In genomic region chr7:79232048-79232447, GRCm38 (mm10) we compare ENCODE assay signal across 25 mouse cellular contexts. TPM values are rescaled to one million over a fixed set of nuclear protein-coding genes. Genes with fewer than 3 reads are reported as not detected.
A peak's percentile ranks its signal among the peaks of the same experiment; 100 is the strongest.
DNase-seq lines count a peak whose midpoint lies in the region; ATAC-seq and TF ChIP-seq lines count a peak whose summit lies in the region.
"Had no signal": no experiment of that assay in that cellular context is flagged by ENCODE, and none has a peak within 500 bp of the region (broad histone marks: within the 10 kb centered on the region; RNA-seq: fewer than 3 reads in every experiment).

No protein-coding gene starts in this region.

- no peak overlapping the region for H3K4me3 ChIP-seq in heart, adult 2 months
- H3K4me3 ChIP-seq in MEL (ENCODE audit: control insufficient read depth in 1 of 2, insufficient read depth in 1 of 2, low read depth in 2 of 2, low read length in 2 of 2) = no peak overlapping the region
- H3K4me3 ChIP-seq: embryonic facial prominence, embryonic 15.5 days; erythroblast, embryonic 14.5 days; forebrain, embryonic 10.5 days; gastrocnemius, adult 2 months; heart, embryonic 12.5 days; hindbrain, embryonic 15.5 days had no signal

- no peak overlapping the region for H3K9ac ChIP-seq in heart, adult 2 months (ENCODE audit: low read depth, low read length)
- no peak overlapping the region for H3K9ac ChIP-seq in MEL (ENCODE audit: control insufficient read depth, low read depth, low read length, poor library complexity, severe bottlenecking)
- H3K9ac ChIP-seq: embryonic facial prominence, embryonic 15.5 days; heart, embryonic 12.5 days; hindbrain, embryonic 15.5 days had no signal

- TF ChIP-seq POLR2A in heart, adult 2 months (IDR thresholded peaks at IDR 0.05; ENCODE audit: insufficient read depth, low read depth, low read length) = no peak
- TF ChIP-seq POLR2A in MEL (IDR thresholded peaks at IDR 0.05; ENCODE audit: control insufficient read depth in 1 of 2, insufficient read depth in 1 of 2, low read depth in 1 of 2, low read length in 2 of 2, poor library complexity in 1 of 2) = no peak

- no peak for TF ChIP-seq RAD21 in MEL (IDR thresholded peaks at IDR 0.05; ENCODE audit: low read depth, low read length)

- peak; percentile 77 for ATAC-seq in granulocyte monocyte progenitor cell, adult 5-6 weeks (replicated peaks; ENCODE audit: poor library complexity, severe bottlenecking)
- ATAC-seq in neutrophil, adult 5-6 weeks (ENCODE audit: extremely low read depth, insufficient number of reproducible peaks, low FRiP score, poor library complexity, severe bottlenecking) = peak; percentile 49
- ATAC-seq: activated CD4-positive, CD25-positive, alpha-beta regulatory T cell, adult 4 months; CD4-positive, CD25-positive, alpha-beta regulatory T cell, adult 4 months; forebrain, embryonic 14.5 days; intestine, embryonic 16.5 days; Patski had no signal

- H3K4me1 ChIP-seq in heart, adult 2 months (ENCODE audit: control insufficient read depth, insufficient read depth, low read length) = peaks cover 2% of the 10 kb centered on the region
- H3K4me1 ChIP-seq in MEL (ENCODE audit: control insufficient read depth in 1 of 2, insufficient read depth in 2 of 2, low read length in 2 of 2) = no peaks in the 10 kb centered on the region
- H3K4me1 ChIP-seq: embryonic facial prominence, embryonic 15.5 days; forebrain, embryonic 10.5 days; heart, embryonic 12.5 days had no signal

- no peaks in the 10 kb centered on the region for H3K9me3 ChIP-seq in MEL (replicated peaks; ENCODE audit: insufficient read depth, low read length)
- H3K9me3 ChIP-seq: embryonic facial prominence, embryonic 15.5 days; forebrain, embryonic 10.5 days; G1E; heart, embryonic 12.5 days; hindbrain, embryonic 15.5 days had no signal

- H3K27ac ChIP-seq in heart, adult 2 months = no peak overlapping the region
- H3K27ac ChIP-seq in MEL (ENCODE audit: control insufficient read depth, low read depth, low read length) = no peak overlapping the region
- H3K27ac ChIP-seq: embryonic facial prominence, embryonic 15.5 days; forebrain, embryonic 10.5 days; gastrocnemius, adult 2 months; hindbrain, embryonic 15.5 days had no signal

- peak; percentile 74 for DNase-seq in heart, adult 11 months
- no peak for DNase-seq in heart, adult 2 months
- peak; percentile 20 for DNase-seq in MEL (ENCODE audit: low read depth, low spot score)
- no peak for DNase-seq in adipocyte (ENCODE audit: low spot score)
- DNase-seq in right cerebral cortex, postnatal 4 days = no peak
- DNase-seq: adrenal gland, postnatal 14 days; B cell, adult 2 months; cerebellum, adult 2 months; cerebellum, postnatal 10 days; embryo, embryonic 11 days; gastrocnemius, adult 2 months; gastrocnemius, postnatal 25 days had no signal

- TF ChIP-seq EP300 in heart, adult 2 months (IDR thresholded peaks at IDR 0.05; ENCODE audit: insufficient read depth, low read depth, low read length) = no peak
- TF ChIP-seq EP300 in MEL (IDR thresholded peaks at IDR 0.05; ENCODE audit: low read depth in 1 of 2, low read length in 2 of 2) = no peak

- TF ChIP-seq CTCF in heart, adult 2 months (IDR thresholded peaks at IDR 0.05) = no peak
- no peak for TF ChIP-seq CTCF in MEL (IDR thresholded peaks at IDR 0.05 in 2 of 3, conservative IDR thresholded peaks at IDR 0.05 in 1 of 3; ENCODE audit: control insufficient read depth in 1 of 3, insufficient read depth in 1 of 3, low read depth in 2 of 3, low read length in 3 of 3, poor library complexity in 1 of 3, severe bottlenecking in 1 of 3)

- no peaks in the 10 kb centered on the region for H3K79me2 ChIP-seq in heart, adult 2 months (replicated peaks; ENCODE audit: control insufficient read depth, insufficient read depth, low read length)
- H3K79me2 ChIP-seq in MEL (ENCODE audit: control insufficient read depth, insufficient read depth, low read length, poor library complexity) = no peaks in the 10 kb centered on the region

- no peaks in the 10 kb centered on the region for H3K36me3 ChIP-seq in heart, adult 2 months (ENCODE audit: control insufficient read depth, insufficient read depth, low read length)
- no peaks in the 10 kb centered on the region for H3K36me3 ChIP-seq in MEL (ENCODE audit: control insufficient read depth in 1 of 2, insufficient read depth in 2 of 2, low read length in 2 of 2)
- H3K36me3 ChIP-seq: embryonic facial prominence, embryonic 15.5 days; forebrain, embryonic 10.5 days; G1E; heart, embryonic 12.5 days; hindbrain, embryonic 15.5 days had no signal

- WGBS in heart, adult 2 months = 55% methylated on average over 10 of the region's 10 CpGs

- intact Hi-C loops in heart, adult 2 months (cut with DNase I) = no loop called here

- H3K27me3 ChIP-seq in heart, adult 2 months (ENCODE audit: control insufficient read depth, insufficient read depth, low read length) = no peaks in the 10 kb centered on the region
- H3K27me3 ChIP-seq in MEL (ENCODE audit: control insufficient read depth in 1 of 2, insufficient read depth in 2 of 2, low read length in 2 of 2) = peaks cover 3 to 4% of the 10 kb centered on the region in 2 experiments
- H3K27me3 ChIP-seq: embryonic facial prominence, embryonic 15.5 days; hindbrain, embryonic 15.5 days; Patski had no signal

TF ChIP-seq in MEL, 35 proteins besides CTCF, POLR2A, EP300 and RAD21:
- TF ChIP-seq GATA1 (IDR thresholded peaks at IDR 0.05; ENCODE audit: low read depth, low read length) (no peak), USF2 (IDR thresholded peaks at IDR 0.05; ENCODE audit: borderline replicate concordance in 1 of 2, insufficient read depth in 1 of 2, low read depth in 1 of 2, low read length in 2 of 2) (no peak), MAZ (IDR thresholded peaks at IDR 0.05; ENCODE audit: low read depth, low read length) (no peak), ZNF384 (IDR thresholded peaks at IDR 0.05; ENCODE audit: low read depth, low read length) (no peak), ZKSCAN1 (IDR thresholded peaks at IDR 0.05; ENCODE audit: low read depth, low read length) (no peak), ZC3H11A (IDR thresholded peaks at IDR 0.05; ENCODE audit: low read depth, low read length) (no peak), TCF12 (IDR thresholded peaks at IDR 0.05; ENCODE audit: low read depth, low read length) (no peak), USF1 (IDR thresholded peaks at IDR 0.05; ENCODE audit: low read depth, low read length) (no peak), SIN3A (IDR thresholded peaks at IDR 0.05; ENCODE audit: low read length) (no peak), HCFC1 (IDR thresholded peaks at IDR 0.05; ENCODE audit: low read depth, low read length) (no peak), MYC (IDR thresholded peaks at IDR 0.05; ENCODE audit: low read depth, low read length) (no peak), CHD1 (IDR thresholded peaks at IDR 0.05; ENCODE audit: low read depth, low read length) (no peak), KAT2A (conservative IDR thresholded peaks at IDR 0.05; ENCODE audit: low read depth, low read length) (no peak), UBTF (IDR thresholded peaks at IDR 0.05; ENCODE audit: borderline replicate concordance, insufficient read depth, low read depth, low read length) (no peak), POLR2AphosphoS2 (IDR thresholded peaks at IDR 0.05; ENCODE audit: low read length) (no peak), SMC3 (IDR thresholded peaks at IDR 0.05; ENCODE audit: low read depth, low read length) (no peak), ELF1 (IDR thresholded peaks at IDR 0.05; ENCODE audit: low read depth, low read length) (no peak), TBP (IDR thresholded peaks at IDR 0.05; ENCODE audit: low read depth, low read length) (no peak), MAFK (IDR thresholded peaks at IDR 0.05; ENCODE audit: borderline replicate concordance, low read depth, low read length) (no peak), MYB (IDR thresholded peaks at IDR 0.05; ENCODE audit: low read depth, low read length) (no peak)
TF ChIP-seq in MEL: peak in this region for 0.

RNA-seq across cellular contexts. Expression of gene Abhd2, which starts 41.0 kb away (rescaled TPM):
- 10 to 100 TPM; 33.8 to 36.3 TPM for total RNA-seq in heart, adult 2 months (2021)
- polyA plus RNA-seq in heart, adult 2 months (2012; rRNA removed) = 8.4 and 15.8 TPM in 2 replicates
- total RNA-seq in MEL (2012; rRNA removed) = 13.6 and 13.7 TPM in 2 replicates
- 10 to 100 TPM in 1 of 2 experiments, not detected in 1; 32.0 TPM for polyA plus RNA-seq in MEL (2012; ENCODE audit: insufficient read depth in 1 of 2, insufficient read length in 2 of 2, low read depth in 1 of 2, low replicate concordance in 2 of 2, missing spikeins in 1 of 2)
- total RNA-seq in granulocyte monocyte progenitor cell, adult 5-6 weeks (2014; fragmentation: Nextera tagmentation) = 55.3 and 56.0 TPM in 2 replicates
- 33.3 and 33.4 TPM in 2 replicates for total RNA-seq in granulocyte monocyte progenitor cell, adult 5-6 weeks (2017)
- 52.1 and 55.7 TPM in 2 replicates for total RNA-seq in neutrophil, adult 5-6 weeks (2017)

Comparison
In these comparisons a context has a peak if more than half of its experiments do, and no peak if none do; other contexts are left out.
1. DNase-seq: peak in heart, adult 11 months (single experiment) and MEL (single experiment); none in heart, adult 2 months (0 of 2), adipocyte (single experiment) and right cerebral cortex, postnatal 4 days (single experiment).